Mouse (Mus musculus): Measurements from ENCODE around the gene Srcin1.

Gene Srcin1

GRCm38 (mm10) chr11:97576136-97576906 lies at the start of gene Srcin1:
Srcin1 (minus strand) TSS chr11:97576186.
- DNase-seq (ENCODE audit: low read depth, low spot score): no peak

DNA sequence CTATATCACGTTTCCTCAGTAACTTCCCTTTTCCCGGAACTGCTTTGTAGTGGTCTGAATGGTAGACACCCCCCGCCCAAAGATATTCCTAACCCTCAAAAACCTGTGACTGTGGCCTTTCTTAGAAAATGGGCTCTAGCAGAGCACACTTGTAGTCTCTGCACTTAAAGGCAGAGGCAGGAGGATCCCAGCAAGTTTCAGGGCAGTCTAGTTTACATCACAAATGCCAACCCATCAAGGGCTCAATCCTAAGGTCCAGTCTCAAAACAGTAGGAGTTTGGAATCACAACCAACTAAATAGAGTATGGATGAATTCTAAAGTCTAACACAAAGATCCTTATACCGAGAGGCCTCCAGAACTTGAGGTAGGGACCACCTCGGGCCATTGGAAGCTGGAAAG lies 49.6 kb upstream of the Srcin1 start:
- DNase-seq (ENCODE audit: low read depth, low spot score): no peak

DNA sequence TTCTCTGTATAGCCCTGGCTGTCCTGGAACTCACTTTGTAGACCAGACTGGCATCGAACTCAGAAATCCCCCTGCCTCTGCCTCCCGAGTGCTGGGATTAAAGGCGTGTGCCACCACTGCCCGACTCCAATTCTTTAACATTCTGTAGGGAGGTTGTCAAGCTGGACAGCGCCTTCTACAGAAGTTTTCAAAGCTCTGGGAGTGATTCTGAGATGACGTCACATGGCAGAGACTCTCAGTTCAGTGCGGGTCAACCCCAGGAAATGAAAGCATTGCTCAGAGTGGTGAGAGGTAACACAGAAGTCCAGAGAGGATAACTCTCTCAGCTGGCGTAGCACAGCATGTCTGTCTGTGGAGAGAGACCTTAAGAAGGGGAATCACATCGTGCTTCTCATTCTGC lies 47.2 kb upstream of the Srcin1 start:
- no peak for DNase-seq (ENCODE audit: low read depth, low spot score)

DNA sequence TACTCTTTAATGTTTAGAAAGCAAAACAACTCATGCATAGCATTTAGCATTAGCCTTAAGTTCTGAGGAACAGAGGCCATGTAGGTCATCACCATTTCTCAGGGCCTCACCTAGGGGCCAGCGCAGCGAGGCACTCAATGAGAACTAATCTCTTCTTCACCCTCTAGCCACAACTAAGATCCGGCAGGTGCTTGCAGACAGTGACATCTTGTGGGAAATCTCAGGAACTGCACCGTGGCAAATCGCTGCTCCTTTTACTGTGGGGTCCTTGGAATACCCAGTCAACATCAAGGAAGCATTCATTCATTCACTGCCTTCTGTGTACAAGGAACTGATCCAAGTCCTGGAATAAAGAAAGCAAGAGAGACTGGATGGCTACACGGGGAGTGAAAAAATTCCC lies 46.5 kb upstream of the Srcin1 start:
- peak; percentile 58 for DNase-seq (ENCODE audit: low read depth, low spot score)

GRCm38 (mm10) chr11:97619391-97619795 lies 43.4 kb upstream of the Srcin1 start:
- DNase-seq (ENCODE audit: low read depth, low spot score): peak; percentile 34

- no peak for DNase-seq (ENCODE audit: low read depth, low spot score)
These were observed 42.4 kb upstream of the Srcin1 start for GRCm38 (mm10) chr11:97618368-97618767.

DNA sequence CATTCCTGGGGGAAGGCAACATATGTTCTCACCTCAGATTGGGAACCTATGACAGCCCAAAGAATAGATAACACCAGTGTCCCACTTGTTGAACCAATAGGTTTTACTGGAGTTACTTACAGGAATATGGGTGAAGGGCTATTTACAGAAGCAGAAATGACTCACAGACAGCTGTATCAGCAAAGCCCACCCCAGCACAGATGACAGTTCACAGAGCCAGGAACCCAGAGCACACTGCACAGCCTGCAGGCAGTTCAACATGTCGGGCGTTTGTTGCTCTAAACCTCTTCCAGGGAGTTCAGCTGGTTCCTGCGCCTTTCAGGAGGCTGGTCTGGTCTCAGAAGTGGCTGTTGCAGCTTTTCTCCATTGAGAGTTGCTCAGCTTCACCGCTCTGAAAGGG lies 39.3 kb upstream of the Srcin1 start:
- DNase-seq (ENCODE audit: low read depth, low spot score): no peak

DNA sequence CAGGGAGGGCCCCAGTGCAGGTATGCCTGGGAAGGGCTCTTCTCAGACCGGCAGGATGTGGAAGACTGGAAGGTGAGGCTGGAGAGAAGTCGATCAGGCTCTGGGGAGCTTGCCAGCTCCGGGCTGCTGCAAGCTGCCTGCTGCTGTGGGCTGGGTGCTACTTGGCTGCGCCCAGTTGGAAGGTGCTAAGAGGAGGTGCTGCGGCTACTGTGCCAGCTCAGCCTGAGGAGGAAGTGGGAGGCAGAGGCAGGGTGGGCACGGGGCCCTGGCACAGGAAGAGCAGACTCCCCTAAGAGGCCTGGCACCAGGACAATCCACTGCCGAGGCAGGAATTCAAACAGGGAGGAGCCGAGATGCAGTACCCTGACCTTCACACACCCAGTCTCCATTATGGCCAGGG lies 35.1 kb upstream of the Srcin1 start:
- no peak for DNase-seq (ENCODE audit: low read depth, low spot score)

- no peak for DNase-seq (ENCODE audit: low read depth, low spot score)
These were observed 33.8 kb upstream of the Srcin1 start for GRCm38 (mm10) chr11:97609743-97610142.

GRCm38 (mm10) chr11:97608933-97609332 lies 32.9 kb upstream of the Srcin1 start:
- no peak for DNase-seq (ENCODE audit: low read depth, low spot score)

DNA sequence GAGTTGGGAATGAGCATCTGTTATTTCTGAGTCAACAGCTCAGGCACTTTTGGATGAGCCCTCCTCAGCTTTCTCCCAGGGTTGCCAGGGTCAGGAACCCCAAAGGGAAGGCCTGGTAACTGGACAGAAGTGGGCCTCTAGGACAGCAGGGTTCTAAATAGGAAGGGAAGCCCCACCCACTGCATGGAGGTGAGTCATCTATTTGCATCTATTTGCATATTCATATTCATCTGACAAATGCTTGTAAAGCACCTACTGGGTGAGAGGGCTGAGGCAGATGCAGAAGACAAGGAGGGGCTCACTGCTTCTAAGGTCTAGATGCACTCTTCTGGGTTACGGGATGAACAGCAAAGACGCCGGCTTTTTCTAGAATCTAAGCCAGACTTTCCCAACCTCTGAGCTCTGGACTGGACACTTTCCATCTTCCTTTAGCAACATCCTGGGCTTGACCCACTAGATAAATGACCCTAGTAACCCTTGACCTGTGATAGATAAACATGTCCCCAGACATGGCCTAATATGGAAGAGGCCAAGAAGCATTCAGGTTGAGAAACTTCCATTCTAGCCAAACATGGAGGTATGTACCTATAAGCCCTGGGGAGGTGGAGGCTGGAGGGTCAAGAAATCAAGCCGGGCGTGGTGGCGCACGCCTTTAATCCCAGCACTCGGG lies 31.2 kb upstream of the Srcin1 start:
- no peak for DNase-seq (ENCODE audit: low read depth, low spot score)

DNA sequence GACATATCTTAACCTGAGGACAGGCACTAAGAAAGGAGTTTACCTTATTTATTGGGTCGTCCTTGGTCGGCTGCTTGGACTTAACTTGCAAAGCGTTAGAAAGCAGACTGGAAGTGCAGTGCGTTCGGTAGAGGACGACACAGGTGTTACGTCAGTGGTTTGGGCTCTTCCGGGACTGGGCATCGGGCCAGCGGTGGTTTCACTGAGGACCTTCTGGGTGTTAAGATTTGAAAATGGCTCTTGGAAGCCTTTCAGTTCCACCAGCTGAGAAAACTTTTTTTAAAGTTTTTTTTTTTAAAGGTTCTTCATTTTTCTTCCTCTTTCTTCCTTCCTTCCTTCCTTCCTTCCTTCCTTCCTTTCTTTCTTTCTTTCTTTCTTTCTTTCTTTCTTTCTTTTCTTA lies 27.9 kb upstream of the Srcin1 start:
- DNase-seq (ENCODE audit: low read depth, low spot score): no peak

GRCm38 (mm10) chr11:97602223-97602622 lies 26.2 kb upstream of the Srcin1 start:
- no peak for DNase-seq (ENCODE audit: low read depth, low spot score)

DNA sequence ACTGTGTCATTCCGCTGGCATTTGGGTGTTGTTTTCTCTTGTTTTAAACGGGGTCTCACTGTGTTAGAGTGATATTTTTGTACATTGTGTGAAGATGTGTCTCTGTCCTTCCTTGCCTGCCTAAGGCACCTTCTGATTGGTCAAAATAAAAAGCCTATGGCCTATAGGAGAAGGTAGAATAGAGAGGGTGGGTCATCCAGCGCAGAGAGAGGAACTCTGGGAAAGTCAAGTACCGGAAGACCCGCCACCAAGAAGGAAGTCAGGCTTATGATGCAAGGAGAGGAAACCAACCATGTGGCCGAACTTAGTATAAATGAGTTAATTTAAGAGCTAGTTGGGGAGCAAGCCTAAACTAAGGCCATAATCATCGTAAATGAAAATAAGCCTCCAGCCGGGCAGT lies 23.1 kb upstream of the Srcin1 start:
- no peak for DNase-seq (ENCODE audit: low read depth, low spot score)

GRCm38 (mm10) chr11:97597945-97598691 lies 22.1 kb upstream of the Srcin1 start:
- DNase-seq (ENCODE audit: low read depth, low spot score): no peak

DNA sequence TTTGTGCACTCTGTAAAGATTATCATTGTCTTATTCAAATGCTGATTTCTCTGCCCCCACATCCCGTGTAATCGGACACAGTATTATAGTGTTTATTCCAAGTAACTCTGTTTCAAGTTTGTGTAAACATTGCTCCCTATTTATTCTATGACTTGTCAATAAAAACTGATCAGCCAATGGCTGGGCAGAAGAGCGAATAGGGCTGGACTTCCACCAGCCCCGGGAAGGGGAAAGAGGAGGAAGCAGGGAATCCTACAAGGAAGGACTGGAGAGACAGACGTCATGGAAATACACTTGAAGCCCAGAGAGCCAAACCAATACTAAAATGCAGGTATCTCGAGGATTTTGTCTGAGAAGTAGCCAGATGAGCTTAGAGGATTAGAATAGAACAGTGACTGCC lies 18.1 kb upstream of the Srcin1 start:
- DNase-seq (ENCODE audit: low read depth, low spot score): no peak

GRCm38 (mm10) chr11:97591910-97592309 lies 15.9 kb upstream of the Srcin1 start:
- no peak for DNase-seq (ENCODE audit: low read depth, low spot score)

DNA sequence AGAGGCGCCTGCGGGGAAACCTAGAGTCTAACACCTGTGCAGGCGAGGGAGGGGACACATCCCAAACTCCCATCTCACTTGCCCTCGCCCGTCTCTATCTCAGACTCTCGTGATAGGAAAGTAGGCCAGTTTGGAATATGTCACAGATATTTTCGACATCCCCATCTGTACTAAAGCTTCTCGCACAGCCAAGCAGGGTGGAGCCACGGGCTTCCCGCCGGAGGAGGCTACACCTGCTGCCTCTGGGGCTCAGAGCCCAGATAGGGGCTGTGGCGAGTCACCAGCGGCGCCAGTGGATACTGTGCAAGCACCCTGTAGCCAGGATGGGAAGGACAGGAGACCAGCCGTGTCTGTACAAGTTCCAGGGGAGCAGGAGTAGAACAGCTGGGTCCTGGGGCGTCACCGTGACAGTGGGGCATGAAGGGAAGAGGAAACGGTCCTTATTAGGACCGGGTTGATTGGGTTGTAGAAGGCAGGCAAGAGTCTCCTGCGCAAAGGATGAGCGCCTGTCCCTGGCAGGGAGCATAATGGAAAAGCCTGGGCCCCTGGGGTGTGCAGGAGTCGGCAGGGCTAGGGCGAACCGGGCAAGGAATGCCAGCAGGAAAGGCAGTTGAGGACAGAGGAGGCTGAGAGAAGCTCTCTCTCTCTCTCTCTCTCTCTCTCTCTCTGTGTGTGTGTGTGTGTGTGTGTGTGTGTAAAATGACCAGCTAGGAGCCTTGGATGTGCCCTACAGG lies 14.4 kb upstream of the Srcin1 start:
- no peak for DNase-seq (ENCODE audit: low read depth, low spot score)

DNA sequence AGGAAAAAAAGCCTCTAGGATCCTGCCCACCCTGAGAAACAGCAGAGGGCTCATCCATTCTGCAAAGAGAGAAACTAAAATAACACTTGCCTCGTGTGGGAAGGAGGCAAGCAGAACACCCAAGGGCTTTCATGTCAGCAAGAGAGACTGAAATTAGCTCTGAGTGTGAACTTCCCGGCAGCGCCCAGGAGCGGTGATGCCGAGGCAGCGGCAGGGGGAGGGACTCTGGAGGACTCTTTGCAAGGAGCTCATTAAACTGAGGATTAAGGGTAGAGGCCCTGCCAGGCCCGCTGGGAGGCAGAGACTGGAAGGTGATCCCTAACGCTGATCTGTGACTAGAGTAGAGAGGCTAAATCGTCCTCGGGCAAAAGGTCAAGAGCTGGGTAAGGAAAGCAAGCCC lies 13.2 kb upstream of the Srcin1 start:
- DNase-seq (ENCODE audit: low read depth, low spot score): no peak

GRCm38 (mm10) chr11:97585932-97586331 lies 9.9 kb upstream of the Srcin1 start:
- DNase-seq (ENCODE audit: low read depth, low spot score): no peak

GRCm38 (mm10) chr11:97584476-97584875 lies 8.5 kb upstream of the Srcin1 start:
- no peak for DNase-seq (ENCODE audit: low read depth, low spot score)
